Mouse (Mus musculus) intestine, embryonic 16.5 days (tissue): ENCODE results near the gene Rgma. TPM values are rescaled to one million over a fixed set of nuclear protein-coding genes. Genes with fewer than 3 reads are reported as not detected.
A peak's percentile ranks its signal among the peaks of the same experiment; 100 is the strongest.

Experiments used
- ATAC-seq: fragments of 200-750 bp; cut with Nextera tagmentation; 2 replicates; pipeline ENCODE4 v1.8.0; 2017; ENCODE audit warnings: moderate TSS enrichment, moderate library complexity
- H3K27ac ChIP-seq: fragments of 300-500 bp; sonication (generic); 2 replicates; pipeline ENCODE4 v1.5.1; 2014; ENCODE audit warnings: mild to moderate bottlenecking, low read length
- H3K27me3 ChIP-seq: fragments of 300-500 bp; sonication (generic); replicated peaks from 2 replicates; pipeline ENCODE4 v1.6.1; 2014; ENCODE audit warnings: low read length, control low read depth, mixed read lengths; ENCODE audit not compliant: control insufficient read depth, insufficient read depth
- H3K36me3 ChIP-seq: fragments of 300-500 bp; sonication (generic); 2 replicates; pipeline ENCODE4 v1.6.1; 2014; ENCODE audit warnings: low read length, control low read depth; ENCODE audit not compliant: control insufficient read depth, insufficient read depth
- H3K4me1 ChIP-seq: fragments of 300-500 bp; sonication (generic); 2 replicates; pipeline ENCODE4 v1.6.1; 2014; ENCODE audit warnings: low read length, control low read depth, mixed read lengths; ENCODE audit not compliant: control insufficient read depth, insufficient read depth
- H3K4me2 ChIP-seq: fragments of 300-500 bp; sonication (generic); 2 replicates; pipeline ENCODE4 v1.6.1; 2014; ENCODE audit warnings: low read depth, low read length, control low read depth
- H3K4me3 ChIP-seq: fragments of 300-500 bp; sonication (generic); 2 replicates; pipeline ENCODE4 v1.5.1; 2014; ENCODE audit warnings: mild to moderate bottlenecking, low read length
- H3K9ac ChIP-seq: fragments of 300-500 bp; sonication (generic); 2 replicates; pipeline ENCODE4 v1.6.1; 2014; ENCODE audit warnings: low read depth, low read length
- H3K9me3 ChIP-seq: fragments of 300-500 bp; sonication (generic); 2 replicates; pipeline ENCODE4 v1.6.1; 2016; ENCODE audit warnings: low read length, control low read depth; ENCODE audit not compliant: control insufficient read depth
- WGBS: fragments of 180-500 bp; shearing (Covaris S2); extraction: QIAGEN DNeasy Blood & Tissue Kit; methylation state at CpG from one replicate; pipeline ENCODE4 v1.1.7; 2014; 5-methylcytosine and 5-hydroxymethylcytosine counted together
- polyA plus RNA-seq: library from polyadenylated mRNA; unstranded; fragments of >200 nt; fragmentation: Nextera tagmentation; extraction: Ambion mirVana; gene quantifications from 2 replicates; pipeline ENCODE4 v1.2.1, GENCODE M21; 2015

Rgma gene
- polyA plus RNA-seq: 5.3 and 5.8 TPM in 2 replicates

DNA sequence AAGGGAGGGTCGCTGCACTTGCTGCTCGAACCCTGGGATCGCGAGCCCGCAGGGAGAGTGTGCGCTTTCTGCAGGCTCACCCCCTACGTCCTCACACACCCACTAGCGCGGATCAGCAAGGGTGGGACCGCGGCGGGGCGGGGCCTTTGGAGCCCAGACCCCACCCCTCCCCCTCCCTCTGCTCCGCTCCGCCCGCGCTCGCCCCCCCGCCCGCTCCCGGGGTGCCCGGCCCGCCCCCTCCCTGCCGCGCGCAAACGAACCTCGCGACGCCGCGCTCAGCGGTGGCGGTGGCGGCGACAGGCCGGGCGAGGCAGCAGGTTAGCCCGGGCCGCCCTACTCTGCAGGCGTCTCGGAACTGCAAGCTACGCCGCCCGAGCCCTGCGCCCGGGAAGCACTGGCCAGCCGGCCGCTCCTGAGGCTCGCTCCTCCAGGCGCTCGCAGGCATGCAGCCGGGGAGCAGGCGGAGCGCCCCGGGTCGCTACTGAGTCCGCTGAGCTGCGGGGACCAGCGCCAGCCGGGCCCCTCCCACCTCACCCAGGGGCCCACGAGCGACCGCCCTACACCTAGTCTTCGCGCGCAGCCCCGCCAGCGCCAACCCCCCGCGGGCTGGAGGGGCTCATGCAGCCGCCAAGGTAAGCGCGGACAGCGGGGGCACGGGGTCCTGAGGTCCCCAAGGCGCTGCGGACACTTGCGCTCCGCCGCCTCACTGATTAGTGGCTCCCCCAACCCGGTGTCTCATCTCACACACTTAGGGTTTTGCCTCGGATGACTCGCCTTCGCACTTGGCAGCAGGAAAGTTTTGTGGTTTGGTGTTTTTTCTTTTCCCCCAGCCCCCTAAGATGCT is at the start of gene Rgma:
Gene Rgma (plus strand): TSS at position 253 of the 844 bp plus-strand sequence.
- H3K4me3 ChIP-seq: peak within 1 kb of the TSS; percentile 65
- peaks cover 18% of the 10 kb centered on the region for H3K4me1 ChIP-seq
- H3K9ac ChIP-seq: peak within 1 kb of the TSS; percentile 70
- no peaks in the 10 kb centered on the region for H3K9me3 ChIP-seq
- H3K4me2 ChIP-seq: peak within 1 kb of the TSS; percentile 99
- H3K36me3 ChIP-seq: no peaks in the 10 kb centered on the region
- peak within 1 kb of the TSS; percentile 46; the same call in 1 of the 2 replicates for H3K27ac ChIP-seq
- peak; percentile 77 for ATAC-seq
- H3K27me3 ChIP-seq: peaks cover 7% of the 10 kb centered on the region
- WGBS: under 1% methylated on average over 58 of the region's 85 CpGs

DNA sequence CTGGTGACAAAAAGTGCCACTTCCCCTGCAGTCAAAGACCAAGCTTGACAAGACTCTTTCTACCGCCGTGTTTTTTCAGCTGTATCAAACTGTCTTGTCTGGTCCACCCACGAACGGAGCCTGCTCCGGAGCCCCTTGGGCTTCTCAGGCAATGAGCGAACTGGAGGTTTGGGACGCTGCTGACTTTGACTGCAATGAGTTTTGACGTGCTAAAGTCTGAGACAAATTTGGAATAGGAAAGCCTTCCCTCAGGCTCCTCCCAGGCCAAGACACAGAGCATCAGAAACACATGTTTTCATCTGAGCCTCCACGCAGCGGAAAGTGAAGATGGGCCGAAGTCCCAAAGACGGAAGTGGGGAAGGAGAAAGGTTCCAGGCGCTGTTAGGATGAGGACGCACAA is 49.1 kb upstream of the Rgma start:
- WGBS: 73% methylated on average over 14 of the region's 14 CpGs
- Histone ChIP-seq H3K27me3 (no peaks in the 10 kb centered on the region), H3K27ac (no peak overlapping the region), H3K9ac (no peak overlapping the region), H3K36me3 (no peaks in the 10 kb centered on the region), H3K4me2 (no peak overlapping the region), H3K4me1 (peaks cover 20% of the 10 kb centered on the region), H3K9me3 (no peaks in the 10 kb centered on the region), H3K4me3 (no peak overlapping the region)
- ATAC-seq: no peak

- no peak for ATAC-seq
- H3K27me3 ChIP-seq: no peaks in the 10 kb centered on the region
- H3K4me1 ChIP-seq: peaks cover 24% of the 10 kb centered on the region
- H3K27ac ChIP-seq: no peak overlapping the region
- H3K9me3 ChIP-seq: no peaks in the 10 kb centered on the region
- H3K36me3 ChIP-seq: no peaks in the 10 kb centered on the region
- no peak overlapping the region for H3K4me2 ChIP-seq
- 77% methylated on average over 11 of the region's 11 CpGs for WGBS
- no peak overlapping the region for H3K9ac ChIP-seq
- no peak overlapping the region for H3K4me3 ChIP-seq
Observed at GRCm38 (mm10) chr7:73326680-73327079, 48.6 kb upstream of the Rgma start.

DNA sequence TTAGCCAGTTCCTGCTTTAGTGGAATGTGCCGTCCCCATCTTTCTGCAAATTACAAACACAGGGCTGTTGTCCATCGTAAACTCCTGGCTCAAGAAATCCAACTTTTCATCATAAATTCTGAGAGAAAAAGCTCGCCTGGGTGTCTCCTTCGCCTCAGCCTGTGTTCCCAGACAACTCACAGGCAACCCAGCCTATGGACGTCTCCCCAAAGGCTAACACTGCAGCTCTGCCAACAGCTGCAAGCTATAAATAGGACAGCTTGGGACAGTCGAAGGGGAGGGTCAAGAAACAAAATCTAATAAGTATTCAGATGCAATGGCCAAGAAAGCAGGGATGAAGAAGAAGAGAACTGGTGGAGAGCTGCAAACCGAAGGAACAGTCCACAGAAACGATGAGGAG is 48.1 kb upstream of the Rgma start:
- Histone ChIP-seq H3K4me1 (peaks cover 25% of the 10 kb centered on the region), H3K27ac (peak overlapping the region; percentile 10; the same call in 1 of the 2 replicates), H3K9ac (no peak overlapping the region), H3K4me3 (no peak overlapping the region), H3K36me3 (no peaks in the 10 kb centered on the region), H3K9me3 (no peaks in the 10 kb centered on the region), H3K4me2 (no peak overlapping the region), H3K27me3 (no peaks in the 10 kb centered on the region)
- ATAC-seq: peak; percentile 70; the same call in 1 of the 2 replicates
- WGBS: 45% methylated on average over 8 of the region's 8 CpGs

DNA sequence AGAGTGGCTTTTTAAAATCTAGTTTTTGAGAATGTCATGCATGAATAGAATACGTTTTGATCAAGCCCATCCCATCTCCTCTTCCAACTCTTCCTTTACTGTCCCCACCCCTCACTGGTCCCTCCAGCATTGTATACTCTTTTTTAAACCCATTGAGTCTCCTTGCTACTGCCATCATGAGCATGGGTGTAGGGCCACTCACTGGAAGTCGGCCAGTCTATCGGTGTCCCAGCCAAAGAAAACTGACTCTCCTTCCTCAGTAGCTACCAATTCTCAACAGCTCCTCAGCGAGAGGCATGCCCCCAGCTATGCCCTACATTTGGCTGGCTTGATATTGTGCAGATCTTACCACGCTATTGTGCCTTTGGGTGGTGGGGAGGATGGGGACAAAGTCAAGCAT is 47.7 kb upstream of the Rgma start:
- no peak overlapping the region for H3K4me2 ChIP-seq
- H3K4me3 ChIP-seq: no peak overlapping the region
- H3K27me3 ChIP-seq: no peaks in the 10 kb centered on the region
- WGBS: 74% methylated on average over 5 of the region's 5 CpGs
- H3K9ac ChIP-seq: no peak overlapping the region
- ATAC-seq: no peak
- H3K9me3 ChIP-seq: no peaks in the 10 kb centered on the region
- peak overlapping the region; percentile 10; the same call in 1 of the 2 replicates for H3K27ac ChIP-seq
- no peaks in the 10 kb centered on the region for H3K36me3 ChIP-seq
- H3K4me1 ChIP-seq: peaks cover 25% of the 10 kb centered on the region

- Histone ChIP-seq H3K4me1 (peaks cover 25% of the 10 kb centered on the region), H3K4me3 (no peak overlapping the region), H3K4me2 (no peak overlapping the region), H3K9ac (no peak overlapping the region), H3K9me3 (no peaks in the 10 kb centered on the region), H3K36me3 (no peaks in the 10 kb centered on the region), H3K27ac (peak overlapping the region; percentile 57), H3K27me3 (no peaks in the 10 kb centered on the region)
- WGBS: 30% methylated on average over 5 of the region's 5 CpGs
- peak; percentile 74 for ATAC-seq
Observed at GRCm38 (mm10) chr7:73328653-73329207, 46.6 kb upstream of the Rgma start.

DNA sequence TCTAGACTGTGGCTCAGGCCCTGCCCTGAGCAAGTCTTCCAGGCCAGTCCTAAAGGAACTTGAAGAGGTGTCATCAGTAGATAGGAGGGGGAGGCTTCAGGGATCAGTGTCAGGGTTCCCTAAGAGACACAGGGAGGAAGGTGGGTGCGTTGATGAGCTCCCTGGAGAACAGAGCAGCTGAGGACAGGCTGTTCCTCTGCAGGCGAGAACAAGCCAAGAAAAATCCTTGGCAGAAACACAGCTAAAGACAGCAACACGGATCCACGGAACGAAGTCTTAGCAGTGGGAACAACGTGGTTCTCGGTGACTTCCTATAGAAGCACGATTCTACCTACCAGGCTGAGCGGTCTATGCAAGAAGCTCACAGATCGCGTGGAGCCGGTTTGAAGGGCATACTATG is 44.6 kb upstream of the Rgma start:
- 76% methylated on average over 12 of the region's 12 CpGs for WGBS
- Histone ChIP-seq H3K27ac (no peak overlapping the region; the same call in 1 of the 2 replicates), H3K36me3 (no peaks in the 10 kb centered on the region), H3K4me2 (no peak overlapping the region), H3K9ac (no peak overlapping the region), H3K4me1 (peaks cover 31% of the 10 kb centered on the region), H3K4me3 (no peak overlapping the region), H3K27me3 (no peaks in the 10 kb centered on the region), H3K9me3 (no peaks in the 10 kb centered on the region)
- no peak for ATAC-seq

DNA sequence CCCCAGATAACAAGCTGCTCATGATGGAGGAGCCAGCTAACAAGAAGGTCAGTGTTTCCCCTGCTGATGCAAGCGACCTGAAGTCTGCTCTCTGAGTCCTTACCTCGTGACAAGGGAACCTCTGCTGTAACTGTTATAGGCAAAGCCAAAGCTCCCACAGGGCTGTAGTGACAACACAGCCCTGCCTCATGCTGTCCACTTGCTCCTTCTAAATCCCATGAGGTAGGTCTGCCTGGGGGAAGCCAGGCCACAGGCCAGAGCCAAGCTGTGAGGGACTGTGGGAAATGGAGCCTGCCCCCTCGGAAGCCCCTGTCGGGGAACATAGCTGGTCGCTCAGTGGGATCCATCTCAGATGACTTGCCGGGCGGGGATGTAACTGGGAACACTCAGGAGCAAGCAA is 43.7 kb upstream of the Rgma start:
- no peaks in the 10 kb centered on the region for H3K9me3 ChIP-seq
- 70% methylated on average over 7 of the region's 7 CpGs for WGBS
- no peak for ATAC-seq
- H3K4me2 ChIP-seq: no peak overlapping the region
- no peak overlapping the region for H3K4me3 ChIP-seq
- no peak overlapping the region for H3K27ac ChIP-seq
- no peaks in the 10 kb centered on the region for H3K36me3 ChIP-seq
- 0 out of 2 replicates have a peak overlapping the region, but pooled peaks have one; percentile 19 for H3K9ac ChIP-seq
- no peaks in the 10 kb centered on the region for H3K27me3 ChIP-seq
- peaks cover 33% of the 10 kb centered on the region for H3K4me1 ChIP-seq

GRCm38 (mm10) chr7:73333398-73333988 is 41.8 kb upstream of the Rgma start:
- no peaks in the 10 kb centered on the region for H3K36me3 ChIP-seq
- H3K27me3 ChIP-seq: no peaks in the 10 kb centered on the region
- no peak for ATAC-seq
- H3K9me3 ChIP-seq: no peaks in the 10 kb centered on the region
- WGBS: 74% methylated on average over 12 of the region's 12 CpGs
- H3K4me2 ChIP-seq: no peak overlapping the region
- no peak overlapping the region for H3K4me3 ChIP-seq
- peaks cover 27% of the 10 kb centered on the region for H3K4me1 ChIP-seq
- H3K27ac ChIP-seq: peak overlapping the region; percentile 27; the same call in 1 of the 2 replicates
- H3K9ac ChIP-seq: no peak overlapping the region
